Mouse (Mus musculus) liver, postnatal 0 days (tissue): ENCODE measurements at regions not wholly inside any gene's neighbourhood (a gene's known extent, or its start where the extent isn't known, plus 50 kb on each side); places are given as distances from the start of the nearest gene placed in this dataset.

Source experiments
- ATAC-seq: fragments of 200-750 bp; cut with Nextera tagmentation; 2 replicates; pipeline ENCODE4 v1.8.0; 2017; ENCODE audit warnings: mild to moderate bottlenecking, moderate library complexity
- DNase-seq: peaks from one replicate; pipeline ENCODE4 v3.0.0-alpha.2; 2016
- H3K27ac ChIP-seq: fragments of 300-500 bp; sonication (generic); 2 replicates; pipeline ENCODE4 v1.5.1; 2014; ENCODE audit warnings: antibody characterized with exemption, moderate library complexity, mild to moderate bottlenecking, low read depth
- H3K27me3 ChIP-seq: fragments of 300-500 bp; sonication (generic); 2 replicates; pipeline ENCODE4 v1.6.1; 2014; ENCODE audit warnings: low read length, control low read depth, mixed read lengths; ENCODE audit not compliant: insufficient read depth
- H3K36me3 ChIP-seq: fragments of 300-500 bp; sonication (generic); replicated peaks from 2 replicates; pipeline ENCODE4 v1.6.1; 2014; ENCODE audit warnings: mild to moderate bottlenecking, control low read depth, low read length, moderate library complexity, mixed read lengths; ENCODE audit not compliant: insufficient read depth
- H3K4me1 ChIP-seq: fragments of 300-500 bp; sonication (generic); 2 replicates; pipeline ENCODE4 v1.6.1; 2014; ENCODE audit warnings: antibody characterized with exemption, mild to moderate bottlenecking, control low read depth; ENCODE audit not compliant: insufficient read depth
- H3K4me2 ChIP-seq: fragments of 300-500 bp; sonication (generic); 2 replicates; pipeline ENCODE4 v1.6.1; 2014; ENCODE audit warnings: low read depth, mild to moderate bottlenecking, low read length, moderate library complexity, mixed read lengths
- H3K4me3 ChIP-seq: fragments of 300-500 bp; sonication (generic); 2 replicates; pipeline ENCODE4 v1.5.1; 2014; ENCODE audit warnings: low read depth, low read length
- H3K9ac ChIP-seq: fragments of 300-500 bp; sonication (generic); replicated peaks from 2 replicates; pipeline ENCODE4 v1.6.1; 2014; ENCODE audit warnings: mild to moderate bottlenecking, moderate library complexity
- H3K9me3 ChIP-seq: fragments of 300-500 bp; sonication (generic); 2 replicates; pipeline ENCODE4 v1.6.1; 2016; ENCODE audit warnings: mild to moderate bottlenecking, control low read depth, low read length, mixed read lengths
- CTCF ChIP-seq: sonication (generic); IDR thresholded peaks from 2 replicates; pipeline ENCODE4 v1.5.1; 2016; ENCODE audit warnings: antibody characterized with exemption, low read depth
- EP300 ChIP-seq: IDR thresholded peaks from 2 replicates; pipeline ENCODE4 v1.6.1; 2016; ENCODE audit warnings: antibody characterized with exemption, low read depth, mild to moderate bottlenecking
- WGBS: fragments of 180-500 bp; shearing (Covaris S2); extraction: QIAGEN DNeasy Blood & Tissue Kit; methylation state at CpG from one replicate; pipeline ENCODE4 v1.1.7; 2014; ENCODE audit not compliant: insufficient replicate concordance; 5-methylcytosine and 5-hydroxymethylcytosine counted together

DNA sequence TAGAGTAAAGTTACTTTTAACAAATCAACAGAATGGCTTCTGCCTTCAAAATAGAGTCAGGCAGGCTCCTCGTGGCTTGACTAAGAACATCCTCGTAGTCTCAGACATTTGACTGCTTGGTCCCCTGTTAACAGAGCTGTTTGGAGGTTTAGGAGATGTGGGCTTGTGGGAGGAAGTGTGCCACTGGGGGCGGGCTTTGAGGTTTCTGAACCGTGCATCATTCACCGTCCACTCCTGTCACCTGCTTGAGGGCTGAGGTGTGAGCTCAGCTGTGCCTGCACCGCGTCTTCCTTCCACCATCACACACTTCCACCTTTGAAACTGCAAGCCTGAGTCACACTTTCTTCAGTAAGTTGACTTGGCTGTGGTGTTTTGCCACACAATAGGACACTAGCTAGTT is 52.6 kb upstream of the 1700021F07Rik start:
- Histone ChIP-seq H3K27me3 (no peaks in the 10 kb centered on the region), H3K4me1 (no peaks in the 10 kb centered on the region), H3K4me3 (no peak overlapping the region), H3K9ac (no peak overlapping the region), H3K9me3 (no peaks in the 10 kb centered on the region), H3K4me2 (no peak overlapping the region), H3K27ac (no peak overlapping the region), H3K36me3 (no peaks in the 10 kb centered on the region)
- ATAC-seq (no peak), DNase-seq (peak; percentile 16)
- 35% methylated on average over 7 of the region's 7 CpGs for WGBS
- TF ChIP-seq EP300: no peak
- TF ChIP-seq CTCF: peak; percentile 10; the same call in 1 of the 2 replicates
